Mouse (Mus musculus) 3T3-L1 (cell line): ENCODE data around the gene Ppm1h.

Source experiments
- DNase-seq: peaks from one replicate; pipeline ENCODE4 v3.0.0-alpha.2; 2015; ENCODE audit warnings: low read depth, low spot score

Gene Ppm1h

GRCm38 (mm10) chr10:122744970-122745369, 66.4 kb downstream of the Ppm1h start:
- no peak for DNase-seq

DNA sequence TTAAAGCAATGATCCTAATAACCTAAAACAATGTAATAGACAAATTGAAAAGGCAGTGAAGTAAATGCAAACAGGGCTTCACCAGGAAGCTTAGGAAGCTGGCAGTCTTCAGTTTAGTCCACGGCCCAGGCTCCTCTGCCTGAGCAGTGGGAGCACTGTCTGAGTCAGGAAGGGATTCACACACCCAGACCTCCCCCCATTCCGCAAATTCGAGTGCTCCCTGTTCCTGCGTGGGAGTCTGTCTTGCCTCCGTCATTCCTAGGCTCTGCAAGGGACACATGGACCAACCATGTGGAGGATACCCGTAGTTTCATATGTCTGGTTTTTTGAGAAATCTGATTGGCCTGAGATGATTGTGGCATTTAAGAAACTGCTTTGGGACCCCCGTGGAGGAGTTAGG, 67.6 kb downstream of the Ppm1h start:
- DNase-seq = no peak

- no peak for DNase-seq
These were observed 68.8 kb downstream of the Ppm1h start for GRCm38 (mm10) chr10:122747151-122747925.

- peak; percentile 9 for DNase-seq
These were observed 69.9 kb downstream of the Ppm1h start for GRCm38 (mm10) chr10:122748361-122748951.

DNA sequence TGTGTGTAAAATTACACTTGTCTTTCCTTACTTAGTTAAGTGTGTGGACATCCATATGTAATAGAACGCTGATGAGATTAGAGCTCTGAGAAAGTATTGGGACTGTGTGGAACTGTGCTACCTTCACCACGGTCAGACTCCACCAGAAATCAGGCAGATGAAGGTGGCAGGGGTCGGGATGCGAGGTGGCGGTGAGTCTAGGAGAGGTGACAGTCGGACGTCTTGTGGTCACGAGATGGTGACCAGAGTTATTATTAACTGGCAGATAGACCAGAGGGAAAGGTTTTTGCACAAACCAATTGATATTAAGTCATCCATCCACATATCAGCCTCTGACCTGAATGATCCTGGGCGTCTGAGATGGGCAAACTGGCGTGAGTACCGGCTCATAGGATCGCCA, 70.5 kb downstream of the Ppm1h start:
- DNase-seq = no peak

- no peak for DNase-seq
These were observed 71.3 kb downstream of the Ppm1h start for GRCm38 (mm10) chr10:122749876-122750275.

DNA sequence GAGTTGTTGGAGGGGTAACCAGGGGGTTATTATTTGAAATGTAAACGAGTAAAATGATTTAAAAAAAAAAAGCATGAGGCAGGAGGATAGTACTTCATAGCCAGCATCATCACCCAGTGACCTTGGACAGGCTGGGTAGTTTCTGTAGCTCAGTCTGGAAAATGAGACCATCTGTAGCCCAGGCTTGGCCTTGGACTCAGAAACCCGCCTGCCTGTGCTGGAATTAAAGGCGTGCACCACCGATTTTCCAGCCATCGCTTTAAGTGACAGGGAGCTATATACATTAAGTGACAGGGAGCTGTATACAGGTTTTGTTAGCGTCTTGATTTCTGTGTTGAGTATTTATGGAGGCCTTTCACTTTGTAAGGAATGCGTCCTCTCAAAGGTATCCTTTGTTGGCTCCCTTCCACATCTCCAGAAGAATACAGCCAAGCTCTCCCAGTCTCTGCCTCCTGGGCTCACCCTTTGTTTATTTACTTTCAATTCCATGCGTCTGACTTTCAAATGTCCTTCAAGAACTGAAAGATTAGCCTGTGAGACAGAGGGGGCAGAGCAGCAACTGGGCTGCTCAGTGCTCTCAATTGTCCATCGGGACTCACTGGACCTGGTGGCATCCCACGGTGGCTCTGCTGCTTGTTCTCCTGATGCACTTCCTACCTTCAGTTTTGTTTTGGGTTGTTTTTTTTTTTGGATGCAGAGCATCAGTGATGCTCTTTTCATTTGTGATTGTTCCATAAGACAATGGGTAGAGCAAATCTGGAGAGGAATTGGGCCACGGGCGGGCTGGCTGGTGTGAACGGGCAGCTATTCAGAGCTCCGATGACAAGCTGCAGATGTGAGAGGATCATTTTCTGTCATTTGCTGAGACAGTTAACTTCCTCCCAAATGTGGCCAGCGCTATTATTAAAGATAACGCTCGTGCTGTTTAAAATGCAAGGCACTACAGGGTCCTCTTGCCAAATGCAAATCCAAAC, 74.7 kb downstream of the Ppm1h start:
- DNase-seq = no peak

- DNase-seq = no peak
These were observed 75.4 kb downstream of the Ppm1h start for GRCm38 (mm10) chr10:122753924-122754307.

GRCm38 (mm10) chr10:122754967-122755366, 76.4 kb downstream of the Ppm1h start:
- DNase-seq = no peak

GRCm38 (mm10) chr10:122756879-122757530, 78.4 kb downstream of the Ppm1h start:
- DNase-seq = no peak

DNA sequence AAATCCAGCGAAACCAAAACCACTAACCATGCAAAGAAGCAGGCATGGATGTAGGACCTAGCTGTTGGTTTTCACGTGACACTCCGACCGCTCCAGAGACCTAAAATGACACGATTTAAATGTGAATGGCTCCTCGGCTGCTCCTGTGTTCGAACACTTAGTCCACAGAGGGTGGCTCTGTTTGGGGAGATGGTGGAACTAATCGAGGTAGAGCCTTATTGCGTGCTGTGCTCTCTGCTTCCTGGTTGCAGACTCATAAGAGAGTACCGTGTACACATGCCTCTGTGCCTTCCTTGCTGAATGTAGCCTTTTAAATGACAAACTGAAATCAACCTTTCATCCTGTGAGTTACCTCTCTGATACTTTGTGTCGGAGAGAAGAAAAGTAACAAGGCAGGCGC, 79.2 kb downstream of the Ppm1h start:
- no peak for DNase-seq

- DNase-seq = no peak
These were observed 79.8 kb downstream of the Ppm1h start for GRCm38 (mm10) chr10:122758346-122758745.

GRCm38 (mm10) chr10:122759729-122760128, 81.2 kb downstream of the Ppm1h start:
- DNase-seq = no peak

GRCm38 (mm10) chr10:122760469-122761307, 82.1 kb downstream of the Ppm1h start:
- no peak for DNase-seq

- no peak for DNase-seq
These were observed 84.4 kb downstream of the Ppm1h start for GRCm38 (mm10) chr10:122762772-122763511.

DNA sequence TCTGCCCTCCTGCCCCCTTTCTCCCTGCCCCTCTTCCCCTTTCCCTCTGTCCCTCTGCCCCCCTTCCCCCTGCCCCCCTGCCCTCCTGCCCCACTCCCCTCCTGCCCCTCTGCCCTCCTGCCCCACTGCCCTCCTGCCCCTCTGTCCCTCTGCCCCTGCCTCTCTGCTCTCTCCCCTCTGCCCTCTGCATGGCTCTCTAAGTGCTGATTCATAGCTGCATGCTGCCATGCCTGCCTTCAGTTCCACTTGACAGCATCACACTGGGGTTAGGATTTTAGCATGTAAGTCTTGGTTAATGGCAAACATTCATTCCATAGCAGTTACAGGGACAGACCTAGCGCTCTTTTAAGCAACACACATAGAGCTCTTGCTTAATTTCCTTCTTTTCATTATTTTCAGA, 85.0 kb downstream of the Ppm1h start:
- DNase-seq = no peak

DNA sequence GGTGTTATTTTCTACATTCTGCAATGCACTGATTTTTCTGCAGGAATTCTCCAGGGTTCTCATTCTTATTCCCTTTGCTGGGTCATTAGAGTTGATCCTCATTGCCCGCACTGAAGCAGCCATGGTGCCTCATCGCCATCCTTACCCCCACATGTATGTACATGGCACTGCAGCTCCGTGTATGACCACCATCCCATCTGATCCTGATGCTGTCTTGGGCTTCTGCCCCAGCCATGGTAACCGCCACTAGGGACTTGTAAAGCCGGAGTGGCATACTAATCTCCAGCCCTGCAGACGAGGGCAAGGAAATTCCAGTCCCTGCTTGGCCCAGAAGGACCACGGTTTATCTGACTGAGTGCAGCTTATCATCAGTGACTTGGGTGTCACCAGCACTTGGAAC, 86.1 kb downstream of the Ppm1h start:
- no peak for DNase-seq

DNA sequence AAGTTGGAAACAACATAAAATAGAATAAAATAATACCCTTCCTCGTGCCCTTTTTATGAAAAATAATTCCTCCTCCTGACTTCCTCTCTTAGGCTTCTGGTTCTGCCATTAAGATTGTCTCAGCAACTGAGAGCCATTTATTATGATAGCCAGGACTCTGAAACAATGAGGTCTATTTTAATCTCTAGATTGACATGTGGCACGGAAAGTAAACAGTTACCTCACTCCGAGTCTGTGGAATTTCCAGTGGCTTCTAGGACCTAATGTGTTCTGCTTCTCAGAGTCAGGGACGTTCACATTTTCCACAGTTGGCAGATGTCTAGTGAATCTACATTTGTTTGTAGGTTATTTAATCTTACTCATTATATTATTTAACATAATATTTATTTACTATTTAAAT, 87.0 kb downstream of the Ppm1h start:
- no peak for DNase-seq

- no peak for DNase-seq
These were observed 87.4 kb downstream of the Ppm1h start for GRCm38 (mm10) chr10:122765992-122766391.
